Comparison of ENCODE assay signal across 7 mouse cellular contexts in genomic region chr6:140484170-140484569, GRCm38 (mm10).
A peak's percentile ranks its signal among the peaks of the same experiment; 100 is the strongest.
DNase-seq lines count a peak whose midpoint lies in the region; ATAC-seq and TF ChIP-seq lines count a peak whose summit lies in the region.

No protein-coding gene starts in this region.

- TF ChIP-seq POLR2A in thymus, adult 2 months (IDR thresholded peaks at IDR 0.05; ENCODE audit: control insufficient read depth, extremely low read depth, insufficient read depth, low read length, poor library complexity) = no peak

- intact Hi-C loops in gastrocnemius, postnatal 36 days (cut with DNase I) = no loop called here

- no peaks in the 10 kb centered on the region for H3K27me3 ChIP-seq in lung, embryonic 14.5 days (ENCODE audit: insufficient read depth, low read length)
- no peaks in the 10 kb centered on the region for H3K27me3 ChIP-seq in thymus, adult 2 months (ENCODE audit: control insufficient read depth, insufficient read depth, low read length)

- H3K27ac ChIP-seq in lung, embryonic 14.5 days (ENCODE audit: low read depth) = peak overlapping the region; percentile 52
- H3K27ac ChIP-seq in thymus, adult 2 months (ENCODE audit: control insufficient read depth, insufficient read depth, low read length) = no peak overlapping the region

- no peak overlapping the region for H3K4me3 ChIP-seq in lung, embryonic 14.5 days (ENCODE audit: low read depth, low read length)
- no peak overlapping the region for H3K4me3 ChIP-seq in thymus, adult 2 months (ENCODE audit: control insufficient read depth, insufficient read depth, low read length)

- TF ChIP-seq CTCF in lung, embryonic 14.5 days (IDR thresholded peaks at IDR 0.05; ENCODE audit: low read depth) = no peak
- no peak for TF ChIP-seq CTCF in thymus, adult 2 months (IDR thresholded peaks at IDR 0.05; ENCODE audit: borderline replicate concordance, control insufficient read depth, extremely low read depth, insufficient read depth, low read length, poor library complexity)

- H3K4me2 ChIP-seq in lung, embryonic 14.5 days = no peak overlapping the region

- peaks cover 20% of the 10 kb centered on the region for H3K4me1 ChIP-seq in lung, embryonic 14.5 days (ENCODE audit: insufficient read depth)
- H3K4me1 ChIP-seq in thymus, adult 2 months (replicated peaks; ENCODE audit: control insufficient read depth, insufficient read depth, low read length) = no peaks in the 10 kb centered on the region

- ATAC-seq in cerebellum, adult (ENCODE audit: insufficient number of reproducible peaks, low FRiP score, low TSS enrichment) = peak; percentile 67
- ATAC-seq in lung, embryonic 14.5 days (ENCODE audit: insufficient read depth) = peak; percentile 35; the same call in 1 of the 2 replicates

- peak; percentile 50 for DNase-seq in MN1 (ENCODE audit: low spot score)
- DNase-seq in gastrocnemius, postnatal 36 days = peak; percentile 17 to 33
- DNase-seq in lung, embryonic 14.5 days = peak; percentile 77
- no peak for DNase-seq in right cerebral cortex, adult 18-20 months
- no peak for DNase-seq in thymus, adult 2 months
- no peak for DNase-seq in natural killer cell, adult 2 months (ENCODE audit: low spot score in 2 of 2)

- no peak overlapping the region for H3K9ac ChIP-seq in lung, embryonic 14.5 days

- no peaks in the 10 kb centered on the region for H3K36me3 ChIP-seq in lung, embryonic 14.5 days (ENCODE audit: insufficient read depth)
- H3K36me3 ChIP-seq in thymus, adult 2 months (ENCODE audit: control insufficient read depth, insufficient read depth, low read length) = no peaks in the 10 kb centered on the region

- H3K9me3 ChIP-seq in lung, embryonic 14.5 days (ENCODE audit: low read depth, low read length) = no peaks in the 10 kb centered on the region

- 53% methylated on average over 9 of the region's 9 CpGs for WGBS in lung, embryonic 14.5 days
- WGBS in thymus, adult 2 months = 95% methylated on average over 9 of the region's 9 CpGs

Comparison
In these comparisons a context has a peak if more than half of its experiments do, and no peak if none do; other contexts are left out.
1. DNase-seq: peak in MN1 (single experiment), gastrocnemius, postnatal 36 days (2 of 2) and lung, embryonic 14.5 days (single experiment); none in right cerebral cortex, adult 18-20 months (single experiment), thymus, adult 2 months (single experiment) and natural killer cell, adult 2 months (0 of 2).